Mouse (Mus musculus) midbrain, embryonic 15.5 days (tissue): Measurements from ENCODE around the gene Psmb2. TPM values are rescaled to one million over a fixed set of nuclear protein-coding genes. Genes with fewer than 3 reads are reported as not detected.

Experiments
- ATAC-seq: fragments of 200-750 bp; cut with Nextera tagmentation; replicated peaks from 2 replicates; pipeline ENCODE4 v1.8.0; 2017; ENCODE audit warnings: moderate TSS enrichment
- H3K27ac ChIP-seq: fragments of 300-500 bp; sonication (generic); 2 replicates; pipeline ENCODE4 v1.5.1; 2015; ENCODE audit warnings: mild to moderate bottlenecking, inconsistent platforms
- H3K27me3 ChIP-seq: fragments of 300-500 bp; sonication (generic); replicated peaks from 2 replicates; pipeline ENCODE4 v1.6.1; 2015; ENCODE audit warnings: inconsistent platforms
- H3K36me3 ChIP-seq: fragments of 300-500 bp; sonication (generic); replicated peaks from 2 replicates; pipeline ENCODE4 v1.6.1; 2015; ENCODE audit warnings: inconsistent platforms
- H3K4me1 ChIP-seq: fragments of 300-500 bp; sonication (generic); 2 replicates; pipeline ENCODE4 v1.6.1; 2015; ENCODE audit warnings: inconsistent platforms
- H3K4me2 ChIP-seq: fragments of 300-500 bp; sonication (generic); 2 replicates; pipeline ENCODE4 v1.6.1; 2015; ENCODE audit warnings: inconsistent platforms, mild to moderate bottlenecking, moderate library complexity
- H3K4me3 ChIP-seq: fragments of 300-500 bp; sonication (generic); 2 replicates; pipeline ENCODE4 v1.5.1; 2015; ENCODE audit warnings: mild to moderate bottlenecking, inconsistent platforms
- H3K9ac ChIP-seq: fragments of 300-500 bp; sonication (generic); 2 replicates; pipeline ENCODE4 v1.6.1; 2015; ENCODE audit warnings: mild to moderate bottlenecking, inconsistent platforms
- H3K9me3 ChIP-seq: fragments of 300-500 bp; sonication (generic); 2 replicates; pipeline ENCODE4 v1.6.1; 2016; ENCODE audit warnings: inconsistent platforms
- WGBS: fragments of 180-500 bp; shearing (Covaris S2); methylation state at CpG from one replicate; pipeline ENCODE4 v1.1.7; 2015; ENCODE audit warnings: mixed read lengths; 5-methylcytosine and 5-hydroxymethylcytosine counted together
- polyA plus RNA-seq: library from polyadenylated mRNA; unstranded; fragments of >200 nt; fragmentation: Nextera tagmentation; extraction: Ambion mirVana; gene quantifications from 2 replicates; pipeline ENCODE4 v1.2.1, GENCODE M21; 2015

The Psmb2 gene
- polyA plus RNA-seq, 1 experiment from 2014 or later = 383 TPM

DNA sequence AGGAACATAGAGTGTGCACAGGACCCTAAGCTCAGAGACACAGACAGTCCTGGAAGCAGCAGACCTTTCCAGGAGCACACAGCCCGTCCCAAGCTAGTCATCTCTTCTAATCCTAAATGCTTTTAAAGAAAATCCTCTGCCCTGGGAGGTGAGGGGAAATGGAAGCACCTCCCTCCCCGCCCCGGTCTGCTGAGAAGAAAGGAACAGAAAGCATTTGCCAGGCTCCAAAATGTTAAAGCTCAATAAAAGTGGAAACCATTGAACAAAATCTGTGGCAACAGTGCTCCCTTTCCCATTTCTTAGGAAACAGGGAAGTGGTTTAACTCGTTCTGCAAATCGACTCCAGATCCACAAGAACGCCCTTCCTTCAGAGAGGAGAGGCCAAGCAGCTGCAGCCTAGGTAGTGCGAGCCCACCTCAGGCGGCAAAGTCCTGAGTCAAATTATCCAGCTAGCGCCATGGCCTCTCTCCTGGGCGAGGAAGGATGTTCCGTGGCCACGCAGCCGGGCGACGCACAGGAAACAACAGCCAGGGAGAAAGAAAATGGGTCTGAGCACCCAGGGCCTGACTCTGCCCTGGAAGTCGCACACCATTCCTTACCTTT, 56.7 kb downstream of the Psmb2 start:
- no peaks in the 10 kb centered on the region for H3K36me3 ChIP-seq
- H3K27ac ChIP-seq = no peak overlapping the region
- H3K9me3 ChIP-seq = no peaks in the 10 kb centered on the region
- no peak for ATAC-seq
- 0 out of 2 replicates have a peak overlapping the region, but pooled peaks have one; percentile 3 for H3K4me3 ChIP-seq
- peaks cover 24% of the 10 kb centered on the region for H3K4me1 ChIP-seq
- H3K9ac ChIP-seq = no peak overlapping the region
- H3K4me2 ChIP-seq = peak overlapping the region; percentile 16; the same call in 1 of the 2 replicates
- whole genome bisulfite sequencing = 2% methylated on average over 16 of the region's 16 CpGs
- peaks cover 96% of the 10 kb centered on the region for H3K27me3 ChIP-seq

GRCm38 (mm10) chr4:126734700-126735381, 57.4 kb downstream of the Psmb2 start:
- Histone ChIP-seq H3K4me1 (peaks cover 24% of the 10 kb centered on the region), H3K27ac (no peak overlapping the region), H3K4me3 (peak overlapping the region; percentile 29), H3K9me3 (no peaks in the 10 kb centered on the region), H3K9ac (no peak overlapping the region), H3K4me2 (peak overlapping the region; percentile 48), H3K27me3 (peaks cover 98% of the 10 kb centered on the region), H3K36me3 (no peaks in the 10 kb centered on the region)
- WGBS = 2% methylated on average over 51 of the region's 51 CpGs
- no peak for ATAC-seq

GRCm38 (mm10) chr4:126735382-126736000, 58.1 kb downstream of the Psmb2 start:
- no peaks in the 10 kb centered on the region for H3K9me3 ChIP-seq
- peaks cover 91% of the 10 kb centered on the region for H3K27me3 ChIP-seq
- H3K4me1 ChIP-seq = peaks cover 24% of the 10 kb centered on the region
- no peak for ATAC-seq
- no peak overlapping the region for H3K9ac ChIP-seq
- H3K36me3 ChIP-seq = no peaks in the 10 kb centered on the region
- under 1% methylated on average over 60 of the region's 62 CpGs for WGBS
- peak overlapping the region; percentile 48 for H3K4me2 ChIP-seq
- H3K27ac ChIP-seq = no peak overlapping the region
- H3K4me3 ChIP-seq = peak overlapping the region; percentile 29

DNA sequence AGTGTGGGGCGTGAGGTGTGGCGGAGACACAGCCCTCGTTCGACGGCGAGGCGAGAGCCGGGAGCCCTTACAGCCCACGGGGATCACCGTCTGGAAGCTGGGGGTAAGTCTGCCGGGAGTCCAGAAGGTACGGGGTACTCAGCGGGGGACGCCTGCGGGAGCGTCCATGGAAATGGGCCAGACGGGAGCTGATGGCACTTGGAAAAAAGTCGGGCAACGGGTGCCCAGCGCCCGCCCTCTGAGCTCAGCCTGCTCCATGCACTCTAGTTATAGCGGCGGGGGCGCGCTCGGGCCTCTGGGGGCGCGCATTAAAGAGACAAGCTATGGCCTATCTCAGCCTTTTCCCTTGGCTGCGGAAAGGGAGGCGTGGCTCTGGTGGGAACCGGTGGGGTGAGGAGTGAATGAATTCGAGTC, 58.6 kb downstream of the Psmb2 start, which contains the start of gene Tfap2e:
Gene Tfap2e, minus strand, starts transcription at position 240 of the 414 bp plus-strand sequence.
- peaks cover 86% of the 10 kb centered on the region for H3K27me3 ChIP-seq
- H3K4me3 ChIP-seq = peak within 1 kb of the TSS; percentile 29
- no peaks in the 10 kb centered on the region for H3K36me3 ChIP-seq
- ATAC-seq = no peak
- H3K4me1 ChIP-seq = peaks cover 24% of the 10 kb centered on the region
- H3K27ac ChIP-seq = no peak within 1 kb of the TSS
- 1% methylated on average over 32 of the region's 32 CpGs for WGBS
- H3K9me3 ChIP-seq = no peaks in the 10 kb centered on the region
- no peak within 1 kb of the TSS for H3K9ac ChIP-seq
- peak within 1 kb of the TSS; percentile 48 for H3K4me2 ChIP-seq

- 16% methylated on average over 10 of the region's 10 CpGs for WGBS
- Histone ChIP-seq H3K36me3 (peaks cover 7% of the 10 kb centered on the region), H3K4me1 (peaks cover 14% of the 10 kb centered on the region), H3K9me3 (no peaks in the 10 kb centered on the region), H3K4me3 (no peak overlapping the region), H3K4me2 (no peak overlapping the region), H3K27me3 (peaks cover 72% of the 10 kb centered on the region), H3K27ac (no peak overlapping the region), H3K9ac (no peak overlapping the region)
- no peak for ATAC-seq
These were observed 62.7 kb downstream of the Psmb2 start for GRCm38 (mm10) chr4:126739966-126740676.

DNA sequence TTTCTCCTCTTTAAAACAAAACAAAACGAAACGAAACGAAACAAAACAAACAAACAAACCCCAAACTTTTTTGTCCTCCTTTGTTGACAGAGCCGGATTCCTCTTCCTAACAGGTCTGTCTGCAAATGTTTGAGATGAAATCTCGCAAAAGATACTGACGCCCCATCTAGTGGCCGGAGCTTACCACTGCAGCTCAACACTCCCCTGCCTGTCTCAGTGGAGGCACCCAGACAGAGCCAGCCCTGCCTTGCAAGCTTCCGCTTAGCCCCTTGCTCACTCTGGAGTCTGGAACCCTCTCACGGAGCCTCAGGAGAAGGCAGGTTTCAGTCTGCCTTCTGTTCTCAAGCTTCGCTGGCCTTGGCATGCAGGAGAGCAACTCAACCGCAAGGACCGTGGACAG, 64.0 kb downstream of the Psmb2 start:
- Histone ChIP-seq H3K9ac (no peak overlapping the region), H3K4me3 (no peak overlapping the region), H3K4me2 (0 out of 2 replicates have a peak overlapping the region, but pooled peaks have one; percentile 13), H3K9me3 (no peaks in the 10 kb centered on the region), H3K27me3 (peaks cover 58% of the 10 kb centered on the region), H3K27ac (no peak overlapping the region), H3K4me1 (peaks cover under 1% of the 10 kb centered on the region; the same call in 1 of the 2 replicates), H3K36me3 (peaks cover 16% of the 10 kb centered on the region)
- WGBS = 4% methylated on average over 12 of the region's 12 CpGs
- ATAC-seq = peak; percentile 62; the same call in 1 of the 2 replicates

- Histone ChIP-seq H3K4me1 (no peaks in the 10 kb centered on the region), H3K9ac (no peak overlapping the region), H3K36me3 (peaks cover 20% of the 10 kb centered on the region), H3K27me3 (peaks cover 43% of the 10 kb centered on the region), H3K27ac (no peak overlapping the region), H3K4me3 (no peak overlapping the region), H3K4me2 (no peak overlapping the region), H3K9me3 (no peaks in the 10 kb centered on the region)
- ATAC-seq = no peak
- 60% methylated on average over 2 of the region's 2 CpGs for WGBS
These were observed 65.5 kb downstream of the Psmb2 start for GRCm38 (mm10) chr4:126742976-126743375.

GRCm38 (mm10) chr4:126743713-126744112, 66.3 kb downstream of the Psmb2 start:
- Histone ChIP-seq H3K9me3 (no peaks in the 10 kb centered on the region), H3K4me2 (no peak overlapping the region), H3K4me1 (peaks cover 5% of the 10 kb centered on the region), H3K27me3 (peaks cover 36% of the 10 kb centered on the region), H3K9ac (no peak overlapping the region), H3K27ac (no peak overlapping the region), H3K36me3 (peaks cover 20% of the 10 kb centered on the region), H3K4me3 (no peak overlapping the region)
- WGBS = 9% methylated on average over 11 of the region's 11 CpGs
- no peak for ATAC-seq

- 90% methylated on average over 14 of the region's 14 CpGs for WGBS
- Histone ChIP-seq H3K9me3 (no peaks in the 10 kb centered on the region), H3K4me2 (no peak overlapping the region), H3K27me3 (peaks cover 25% of the 10 kb centered on the region), H3K4me3 (no peak overlapping the region), H3K36me3 (peaks cover 21% of the 10 kb centered on the region), H3K9ac (no peak overlapping the region), H3K4me1 (peaks cover 16% of the 10 kb centered on the region), H3K27ac (no peak overlapping the region)
- ATAC-seq = no peak
These were observed 67.4 kb downstream of the Psmb2 start for GRCm38 (mm10) chr4:126744831-126745230.

- Histone ChIP-seq H3K36me3 (peaks cover 26% of the 10 kb centered on the region), H3K9me3 (no peaks in the 10 kb centered on the region)
These were observed 68.2 kb downstream of the Psmb2 start for GRCm38 (mm10) chr4:126745506-126746193.

GRCm38 (mm10) chr4:126746194-126746840, 68.9 kb downstream of the Psmb2 start:
- no peak for ATAC-seq
- Histone ChIP-seq H3K4me2 (no peak overlapping the region), H3K9ac (no peak overlapping the region), H3K36me3 (peaks cover 26% of the 10 kb centered on the region), H3K9me3 (no peaks in the 10 kb centered on the region), H3K4me3 (no peak overlapping the region), H3K27me3 (peaks cover 24% of the 10 kb centered on the region), H3K27ac (no peak overlapping the region), H3K4me1 (peaks cover 31% of the 10 kb centered on the region)
- WGBS = 84% methylated on average over 10 of the region's 10 CpGs

More at GRCm38 (mm10) chr4:126745506-126746193, 68.2 kb downstream of the Psmb2 start:
- Histone ChIP-seq H3K9ac (no peak overlapping the region), H3K4me2 (no peak overlapping the region), H3K4me3 (no peak overlapping the region), H3K27ac (no peak overlapping the region), H3K27me3 (peaks cover 24% of the 10 kb centered on the region), H3K4me1 (peaks cover 24% of the 10 kb centered on the region)
- WGBS = 40% methylated on average over 13 of the region's 13 CpGs
- no peak for ATAC-seq
